Mouse (Mus musculus) c-Kit-negative CD71-positive TER-119-positive erythroid progenitor cells, embryonic 14.5 days (primary cell): ENCODE measurements around the gene Tmem202.

Experiments used
- DNase-seq: peaks from one replicate; pipeline ENCODE4 v3.0.0-alpha.2; 2013; ENCODE audit warnings: low read depth, low spot score

Tmem202 gene

DNA sequence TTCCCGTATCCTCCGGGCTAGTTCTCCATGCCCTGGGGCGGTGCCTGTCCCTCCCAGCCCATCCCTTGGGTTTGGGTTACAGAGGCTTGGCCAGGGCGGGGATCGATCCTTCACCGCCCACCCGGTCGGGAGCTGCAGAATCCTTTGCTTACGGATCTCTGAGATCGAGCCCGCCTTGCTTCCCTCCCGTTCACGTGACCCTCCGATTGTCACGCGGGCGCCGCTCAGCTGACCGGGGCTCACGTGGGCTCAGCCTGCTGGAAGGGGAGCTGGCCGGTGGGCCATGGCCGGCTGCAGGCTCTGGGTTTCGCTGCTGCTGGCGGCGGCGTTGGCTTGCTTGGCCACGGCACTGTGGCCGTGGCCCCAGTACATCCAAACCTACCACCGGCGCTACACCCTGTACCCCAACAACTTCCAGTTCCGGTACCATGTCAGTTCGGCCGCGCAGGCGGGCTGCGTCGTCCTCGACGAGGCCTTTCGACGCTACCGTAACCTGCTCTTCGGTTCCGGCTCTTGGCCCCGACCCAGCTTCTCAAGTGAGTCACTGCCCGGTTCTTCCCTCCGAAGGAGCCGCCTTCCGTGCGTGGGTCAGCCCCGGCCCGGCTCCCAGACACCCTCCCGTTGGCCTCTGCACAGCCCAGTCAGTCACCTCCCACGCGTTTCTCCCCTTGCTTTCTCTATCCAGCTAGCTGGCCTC, at the start of gene Tmem202, which contains the start of gene Hexa:
Gene Tmem202 (minus strand): TSS at position 407 of the 697 bp plus-strand sequence.
Gene Hexa (plus strand): TSS at position 100 of the 697 bp plus-strand sequence.
- no peak for DNase-seq

DNA sequence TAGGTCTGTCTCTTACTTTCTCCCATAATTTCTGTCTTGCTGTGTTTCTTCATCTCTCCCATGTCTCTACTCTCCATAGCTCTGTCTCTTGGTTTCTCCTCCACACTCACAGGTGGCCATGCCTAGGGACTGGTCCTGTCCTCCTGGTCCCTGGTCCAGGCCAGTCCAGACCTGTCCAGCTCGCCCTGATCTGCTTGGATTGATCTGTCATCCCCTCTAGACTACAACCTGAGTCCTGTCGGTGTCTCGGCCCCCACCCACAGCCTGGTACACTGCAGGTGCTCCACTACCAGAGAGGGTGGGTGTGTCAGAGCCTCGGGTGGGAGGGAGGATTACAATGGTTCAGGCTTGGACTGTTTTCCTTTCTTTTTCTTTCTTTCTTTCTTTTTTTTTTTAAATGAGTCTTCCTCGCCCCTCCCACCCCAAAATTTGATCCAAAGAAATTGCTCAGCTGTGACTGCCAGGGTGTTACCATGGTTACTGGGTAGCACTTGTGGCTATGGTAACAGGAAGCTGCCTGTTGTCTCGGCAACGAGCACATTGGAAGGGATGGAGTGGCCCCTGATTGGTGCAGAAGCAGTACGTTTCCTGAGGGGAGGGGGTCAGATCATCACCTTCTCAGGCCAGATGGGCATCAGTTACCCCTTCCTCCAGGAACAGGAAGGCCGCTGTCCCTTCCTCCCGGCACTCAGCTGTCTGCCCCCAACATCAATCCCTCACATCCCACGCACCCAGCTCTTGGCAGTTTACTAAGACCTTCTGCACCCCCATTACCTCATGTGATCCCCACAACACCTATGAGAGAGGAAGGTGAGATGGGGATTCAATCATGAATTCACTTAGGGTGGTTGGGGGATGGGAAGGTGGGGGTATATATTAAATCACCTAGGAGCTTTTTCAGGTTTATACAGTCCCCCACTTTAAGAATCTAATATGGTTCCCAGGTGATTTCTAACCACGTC, 49.3 kb upstream of the Tmem202 start:
- no peak for DNase-seq

DNA sequence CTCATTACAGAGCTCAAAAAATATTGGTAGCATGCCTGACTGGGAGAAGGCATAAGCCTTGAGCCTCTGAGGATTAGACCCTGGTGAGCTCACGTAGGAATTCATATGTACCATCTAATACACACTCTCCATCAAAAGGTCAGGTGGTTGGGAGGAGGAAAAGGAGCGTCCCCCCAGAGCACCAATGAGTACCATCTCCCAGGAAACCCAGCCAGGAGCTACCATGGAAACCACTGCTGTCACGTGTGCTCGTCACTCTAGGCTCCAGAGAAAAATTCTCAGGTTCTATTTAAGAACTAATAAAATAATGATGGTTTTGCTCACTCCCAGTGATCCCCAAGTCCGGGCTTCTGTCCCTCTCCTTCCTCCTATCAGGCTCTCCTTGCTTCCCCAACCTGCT, 48.6 kb upstream of the Tmem202 start:
- no peak for DNase-seq

DNA sequence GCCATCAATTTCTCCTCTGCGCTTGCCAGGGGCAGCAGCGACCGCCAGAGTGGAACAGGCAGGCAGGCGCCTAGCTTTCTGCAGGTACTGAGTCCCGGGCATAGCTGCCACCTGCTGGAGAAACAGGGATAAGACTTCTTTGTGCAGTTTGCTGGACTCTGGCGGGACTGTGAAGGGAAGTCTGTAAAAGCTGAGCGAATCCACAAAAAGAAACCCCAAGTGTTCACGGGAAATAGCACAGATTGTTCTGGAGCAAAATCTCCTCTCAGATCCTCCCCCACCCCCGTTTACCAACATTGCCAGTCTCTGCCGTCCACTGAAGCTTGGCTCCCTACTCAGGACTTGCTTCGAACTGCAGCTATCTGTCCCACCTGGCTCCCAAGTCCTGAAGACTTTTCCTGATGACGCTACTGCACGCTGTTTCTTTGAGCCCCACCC, 45.2 kb upstream of the Tmem202 start:
- no peak for DNase-seq

DNA sequence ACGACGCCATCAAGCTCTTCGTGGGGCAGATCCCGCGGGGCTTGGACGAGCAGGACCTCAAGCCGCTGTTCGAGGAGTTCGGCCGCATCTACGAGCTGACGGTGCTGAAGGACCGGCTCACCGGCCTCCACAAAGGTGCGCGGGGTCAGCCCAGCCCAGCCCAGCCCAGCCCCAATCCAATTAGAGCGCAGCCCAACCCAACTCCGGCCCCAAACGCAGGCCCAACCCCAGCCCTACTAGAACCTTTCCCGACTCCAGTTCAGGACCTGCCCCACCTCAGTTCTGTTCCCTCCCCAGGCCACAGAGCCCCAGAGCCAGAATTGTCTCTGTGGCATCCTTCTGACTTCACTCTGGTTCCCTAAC, 38.8 kb upstream of the Tmem202 start:
- DNase-seq, result no peak

DNA sequence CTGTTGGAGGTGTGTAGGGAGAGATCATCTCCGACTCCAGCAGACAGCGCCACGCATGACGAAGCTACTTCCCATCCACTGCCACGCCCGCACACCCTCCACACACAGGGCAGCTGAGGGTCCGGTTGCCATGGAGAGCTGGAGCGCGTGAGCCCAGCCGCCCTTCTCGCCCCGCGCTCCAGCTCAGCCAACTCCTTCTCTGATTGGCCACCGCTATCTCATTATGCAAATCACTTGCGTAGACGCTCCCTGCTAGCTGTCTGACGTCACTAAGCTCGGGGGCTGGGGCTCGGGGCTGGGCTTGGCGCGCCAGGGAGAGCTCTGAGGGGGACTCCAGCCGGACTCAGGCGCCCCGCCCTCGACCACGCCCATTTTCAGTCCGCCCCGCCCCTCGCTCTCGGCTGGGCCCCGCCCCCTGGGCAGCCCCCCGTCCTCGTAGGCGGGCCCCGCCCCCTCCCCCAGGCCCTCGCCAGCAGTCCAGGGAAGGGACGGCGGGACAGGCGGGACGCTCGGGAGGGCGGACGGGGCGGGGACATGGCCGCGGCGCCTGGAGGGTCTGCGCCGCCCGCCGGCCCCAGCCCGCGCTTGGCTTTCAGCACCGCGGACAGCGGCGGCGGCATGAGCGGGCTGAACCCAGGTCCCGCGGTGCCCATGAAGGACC, 38.3 kb upstream of the Tmem202 start, which contains the start of gene Celf6:
Gene Celf6 (plus strand): TSS at position 74 of the 661 bp plus-strand sequence.
- peak; percentile 55 for DNase-seq

DNA sequence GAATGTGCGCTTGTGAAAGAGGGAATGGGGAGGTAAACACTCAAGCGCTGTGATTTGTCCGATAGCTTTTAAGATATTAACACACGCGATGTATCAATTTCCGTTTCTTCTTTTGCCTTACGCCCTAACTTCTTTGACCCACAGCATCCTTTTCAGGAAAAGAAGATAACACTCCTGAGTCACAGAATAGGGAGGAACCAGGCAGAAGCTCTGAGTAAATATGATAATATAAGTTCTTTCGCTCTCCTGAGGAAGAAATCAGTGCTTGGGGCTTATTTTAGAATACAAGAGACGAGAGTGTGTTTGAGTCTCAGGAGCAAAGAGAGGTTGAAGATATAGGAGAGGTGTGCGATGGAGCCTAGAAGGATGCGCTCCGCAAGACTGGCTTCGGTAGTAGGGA, 37.8 kb upstream of the Tmem202 start:
- no peak for DNase-seq

DNA sequence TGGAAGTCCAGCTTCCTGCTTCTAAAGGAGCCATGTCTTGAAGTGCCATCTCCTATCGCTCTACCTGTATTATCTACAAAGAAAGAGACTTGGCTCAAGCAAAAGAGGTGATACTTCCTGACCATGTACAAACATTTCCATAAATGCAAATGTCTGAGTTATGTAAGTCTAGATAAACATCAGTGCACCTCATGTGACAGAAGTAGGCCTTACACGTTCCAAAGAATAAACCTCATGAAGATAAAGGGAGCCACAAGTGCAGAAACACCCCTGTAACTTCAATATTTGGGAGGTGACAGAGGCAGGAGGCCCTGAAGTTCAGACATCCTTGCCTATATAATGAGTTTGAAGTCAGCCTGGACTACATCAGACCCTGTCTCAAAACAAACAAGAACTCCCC, 32.2 kb upstream of the Tmem202 start:
- DNase-seq, result no peak

DNA sequence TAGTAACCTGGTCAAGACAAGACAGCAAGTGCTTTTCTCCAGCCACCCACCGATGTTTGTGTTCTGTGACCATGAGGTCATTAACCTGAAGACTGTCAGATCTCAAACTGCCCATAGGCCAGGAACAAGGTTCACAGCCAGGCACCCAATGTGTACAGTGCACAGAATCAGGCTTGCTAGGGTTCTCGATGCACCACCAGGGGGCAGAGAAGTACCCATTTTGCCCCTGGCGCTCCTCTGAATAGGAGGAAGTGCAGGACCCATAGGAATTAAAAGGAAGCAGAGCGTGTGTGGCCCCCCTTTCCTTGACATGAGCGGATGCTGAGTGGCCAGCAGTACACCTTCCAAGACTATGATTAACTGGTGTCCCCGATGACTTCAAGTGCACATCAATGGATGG, 27.5 kb upstream of the Tmem202 start:
- no peak for DNase-seq

DNA sequence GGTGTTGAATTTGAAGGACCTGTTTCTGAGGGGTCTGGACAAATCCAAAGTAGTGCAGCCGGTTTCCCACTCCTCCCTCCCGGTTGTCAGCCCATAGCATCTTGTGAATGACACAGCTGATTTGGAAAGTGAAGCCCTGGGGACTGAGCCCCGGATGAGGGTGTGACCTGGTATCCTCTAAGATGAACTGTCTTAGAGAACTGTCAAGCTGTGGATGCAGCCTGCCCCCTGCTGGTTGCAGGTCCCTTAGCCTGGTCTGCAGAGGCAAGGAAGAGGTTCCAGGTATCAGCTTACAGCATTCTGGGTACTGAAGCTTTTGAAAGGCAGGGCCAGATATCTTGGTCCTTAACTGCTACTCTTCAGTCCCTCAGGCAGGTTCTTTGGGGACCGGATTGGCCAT, 26.0 kb upstream of the Tmem202 start:
- DNase-seq, result peak; percentile 41

DNA sequence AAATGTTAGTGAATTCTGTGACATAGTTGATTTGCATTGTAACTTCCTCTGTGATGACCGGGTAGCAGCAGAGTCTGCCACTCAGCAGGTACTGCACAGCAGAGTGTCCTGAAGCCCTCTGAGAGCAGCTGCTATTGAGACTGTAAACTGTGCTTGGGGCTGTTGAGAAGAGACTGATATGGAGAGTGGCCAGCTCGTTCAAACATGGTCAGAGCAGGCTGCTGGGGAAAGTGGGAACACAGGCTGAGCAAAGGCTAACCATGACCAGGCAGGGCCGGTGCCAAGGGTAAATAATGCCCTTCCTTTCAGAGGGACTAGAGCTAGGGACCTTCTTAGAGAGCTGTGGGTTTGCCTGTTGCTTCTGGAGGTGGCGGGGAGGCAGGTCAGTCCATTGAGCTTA, 14.1 kb upstream of the Tmem202 start:
- DNase-seq, result no peak

DNA sequence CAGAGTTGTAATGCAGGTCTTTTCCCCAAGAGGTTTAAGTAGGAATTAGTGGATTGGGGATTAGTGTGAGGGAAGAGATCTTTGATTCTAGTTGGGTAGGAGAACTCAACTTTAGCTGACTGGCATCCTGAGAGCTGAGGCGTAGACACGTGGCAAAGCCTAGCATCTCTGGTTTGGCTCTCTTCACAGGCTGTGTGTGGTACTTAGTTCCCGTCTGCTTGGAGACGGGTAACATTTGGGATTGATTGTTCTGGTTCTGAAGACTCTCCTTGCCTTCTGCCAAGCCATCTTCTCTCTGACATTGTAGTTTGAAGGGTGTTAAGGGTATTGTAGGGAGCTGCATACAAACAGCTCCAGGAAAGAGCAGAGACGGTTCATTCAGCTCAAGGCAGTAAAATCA, 13.0 kb upstream of the Tmem202 start:
- DNase-seq, result no peak

DNA sequence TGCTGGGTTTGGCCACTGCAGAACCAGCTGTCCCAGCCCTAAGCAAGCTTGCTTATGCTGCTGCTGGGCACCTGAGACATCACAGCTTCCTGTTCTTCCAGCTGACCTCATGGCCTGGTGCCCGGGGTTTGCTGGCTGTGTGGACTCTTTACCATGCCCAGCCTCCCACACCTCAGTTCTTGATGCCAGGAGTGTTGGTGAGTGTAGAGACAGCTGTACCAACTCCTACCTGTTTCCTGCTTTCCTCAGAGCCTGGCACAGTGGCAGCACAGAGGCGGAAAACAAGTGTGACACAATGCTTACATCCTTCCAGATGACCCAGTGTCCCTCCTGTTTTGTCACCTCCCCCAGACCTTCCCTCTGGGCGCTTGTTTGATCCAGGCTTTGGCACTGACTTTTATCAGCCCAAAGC, 12.0 kb upstream of the Tmem202 start:
- no peak for DNase-seq

DNA sequence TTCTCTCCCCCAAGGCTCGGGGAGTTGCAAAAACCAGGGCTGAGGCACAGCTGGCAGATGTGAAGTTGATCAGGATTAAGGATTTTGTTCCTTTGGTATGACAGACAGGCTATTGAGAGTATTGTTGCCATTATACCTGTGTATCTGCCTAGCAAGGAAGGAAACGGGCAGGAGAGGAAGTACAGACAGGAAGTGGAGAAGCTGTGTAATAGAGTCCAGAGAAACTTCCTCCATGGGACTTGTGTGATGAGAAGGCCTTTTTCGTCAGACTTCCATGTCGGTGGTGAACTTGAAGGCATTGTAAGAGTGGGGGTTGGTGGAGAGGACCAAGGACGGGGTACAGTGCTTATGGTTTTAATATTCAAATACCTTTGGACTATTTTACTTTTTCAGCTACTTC, 11.4 kb upstream of the Tmem202 start:
- DNase-seq, result no peak

DNA sequence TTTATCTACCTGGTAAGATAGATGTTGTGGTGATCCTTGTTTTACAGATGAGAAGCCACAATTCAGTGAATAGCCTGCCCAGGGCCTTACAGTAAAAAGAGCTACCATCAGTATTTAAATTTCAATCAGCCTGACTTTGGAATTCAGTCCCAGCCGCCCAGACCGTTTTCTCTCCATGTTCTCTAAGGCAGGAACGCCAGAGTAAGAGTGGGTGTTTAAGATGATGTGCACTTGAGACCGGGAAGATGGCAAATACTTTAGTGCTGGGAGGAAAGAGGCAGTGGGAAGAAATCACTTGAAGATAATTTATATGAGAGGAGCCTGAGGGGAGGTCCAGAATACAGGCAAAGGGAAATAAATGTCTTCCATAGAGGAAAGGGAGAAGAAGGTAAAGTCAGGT, 10.4 kb upstream of the Tmem202 start:
- no peak for DNase-seq

DNA sequence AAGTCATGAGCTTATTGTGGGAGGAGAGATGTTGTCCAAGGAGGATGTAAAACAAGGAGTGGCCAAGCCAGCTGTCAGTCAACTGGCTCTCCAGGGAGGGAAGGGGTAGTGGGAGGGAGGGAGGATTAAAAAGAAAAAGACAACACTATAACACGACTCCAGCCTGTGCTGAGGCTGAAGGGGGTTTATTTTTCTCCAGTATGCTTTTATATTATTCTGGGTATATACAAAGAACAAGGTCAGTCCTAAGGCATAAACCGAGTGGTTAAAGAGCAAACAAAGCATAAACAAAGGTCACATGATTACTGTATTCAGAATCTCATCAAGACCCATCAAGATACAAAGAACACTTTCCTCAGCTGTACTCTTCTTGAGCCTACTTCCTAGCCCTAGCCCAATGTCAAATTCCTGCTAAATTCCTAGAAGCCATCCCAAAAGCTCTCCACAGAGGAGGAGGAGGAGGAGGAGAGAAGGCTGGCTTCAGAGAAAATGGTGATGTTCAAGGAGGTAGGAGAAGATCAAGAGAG, 9.4 kb upstream of the Tmem202 start:
- DNase-seq, result no peak

DNA sequence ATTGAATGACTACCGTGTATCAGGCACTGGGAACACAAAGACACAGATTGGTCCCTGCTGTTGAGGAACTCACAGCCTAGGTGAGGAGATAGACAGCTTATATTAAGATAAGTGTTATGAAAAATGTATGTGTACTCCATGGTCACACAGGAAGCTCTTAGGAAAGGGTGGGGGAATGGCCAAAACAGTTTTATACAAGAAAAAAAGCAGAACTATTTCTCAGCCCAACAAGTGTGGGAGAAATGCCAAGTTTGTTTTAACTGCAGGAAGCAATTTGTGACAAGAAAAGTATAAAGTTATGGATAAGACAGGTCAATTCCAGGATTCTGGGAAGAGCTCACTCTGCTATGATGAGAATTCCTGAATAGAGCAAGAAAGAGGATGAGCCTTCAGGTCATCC, 8.2 kb upstream of the Tmem202 start:
- DNase-seq, result no peak

DNA sequence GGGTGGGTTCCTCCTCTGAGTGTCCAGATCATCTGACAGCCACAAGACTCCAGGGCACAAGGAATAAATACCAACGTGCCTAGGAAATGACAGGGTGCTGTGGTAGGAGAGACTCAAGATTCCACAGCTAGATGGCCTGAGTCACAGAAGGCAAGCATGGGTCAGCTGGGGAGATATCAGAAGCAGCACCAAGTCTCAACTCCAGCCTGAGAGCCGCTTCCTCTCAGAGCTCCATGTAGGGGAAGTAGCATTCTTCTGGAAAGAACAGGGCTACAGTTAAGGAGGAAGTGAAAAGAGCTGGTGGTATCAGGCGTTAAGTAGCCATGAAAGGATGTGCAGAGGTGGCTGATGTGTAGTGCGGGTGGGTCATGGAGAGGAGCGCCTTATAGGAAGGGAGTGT, 5.1 kb upstream of the Tmem202 start:
- no peak for DNase-seq

DNA sequence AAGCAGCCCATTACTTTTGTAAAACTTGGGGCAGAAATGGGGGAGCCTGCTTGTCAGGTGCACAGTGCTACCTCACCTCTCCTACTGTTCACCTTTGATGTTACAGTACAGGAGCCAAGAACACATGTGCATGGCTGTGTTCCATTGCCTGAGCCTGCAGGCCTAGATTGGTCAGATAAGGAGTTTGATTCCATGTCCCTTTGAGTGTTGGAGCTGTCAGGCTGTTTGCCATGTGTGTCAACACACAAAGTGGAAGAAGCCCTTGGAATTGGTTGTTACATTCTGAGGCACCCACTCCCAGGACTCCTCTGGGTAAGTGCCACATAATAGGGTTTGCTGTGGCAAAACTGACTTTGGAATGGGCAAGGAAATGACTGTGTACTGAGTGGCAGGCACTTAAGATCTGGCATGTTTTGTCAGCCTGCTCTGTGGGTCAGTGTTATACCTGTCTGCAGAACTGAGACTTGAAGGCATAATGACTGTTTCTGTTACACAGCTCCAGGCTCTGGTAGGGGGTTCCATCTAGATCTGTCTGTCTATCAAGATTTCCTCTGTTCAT, 3.2 kb upstream of the Tmem202 start:
- DNase-seq, result no peak

DNA sequence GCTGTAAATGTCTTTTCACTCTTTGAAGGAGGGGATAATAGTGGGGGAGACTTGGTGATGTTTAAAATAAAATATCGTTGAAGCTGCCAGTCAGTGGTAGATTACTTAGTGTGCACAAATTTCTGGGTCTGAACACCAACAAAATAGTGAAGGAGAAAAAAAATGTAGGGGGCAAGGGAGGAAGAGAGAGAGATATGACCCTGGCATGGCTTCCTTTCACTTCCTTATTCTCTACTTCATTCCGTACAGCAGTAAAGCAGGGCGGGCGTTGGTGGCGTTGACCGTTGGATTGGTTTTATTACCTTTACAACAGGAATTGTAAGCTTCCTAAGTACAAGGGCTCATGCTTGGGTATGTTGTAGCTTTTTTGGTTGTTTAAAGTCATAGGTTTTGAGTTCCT, 2.0 kb upstream of the Tmem202 start:
- DNase-seq, result no peak

DNA sequence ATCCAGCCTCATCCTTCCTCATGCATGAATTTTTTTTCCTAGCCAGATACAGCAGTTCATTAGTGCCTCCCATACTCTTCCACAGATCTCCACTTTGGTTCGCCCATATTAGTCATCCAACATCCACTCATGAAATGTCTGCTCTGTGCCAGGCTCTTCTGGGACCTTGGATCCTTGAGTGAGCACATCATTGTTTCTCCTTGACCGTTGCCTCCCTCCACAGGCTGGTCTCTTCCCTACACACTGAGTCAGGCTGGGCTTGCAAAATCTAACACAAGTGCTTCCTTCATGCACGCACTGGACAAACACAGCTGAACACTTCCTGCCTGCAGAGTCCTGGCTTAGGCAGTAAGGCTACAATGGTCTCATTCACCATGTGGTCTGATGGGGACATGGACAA, 2.0 kb downstream of the Tmem202 start:
- no peak for DNase-seq

DNA sequence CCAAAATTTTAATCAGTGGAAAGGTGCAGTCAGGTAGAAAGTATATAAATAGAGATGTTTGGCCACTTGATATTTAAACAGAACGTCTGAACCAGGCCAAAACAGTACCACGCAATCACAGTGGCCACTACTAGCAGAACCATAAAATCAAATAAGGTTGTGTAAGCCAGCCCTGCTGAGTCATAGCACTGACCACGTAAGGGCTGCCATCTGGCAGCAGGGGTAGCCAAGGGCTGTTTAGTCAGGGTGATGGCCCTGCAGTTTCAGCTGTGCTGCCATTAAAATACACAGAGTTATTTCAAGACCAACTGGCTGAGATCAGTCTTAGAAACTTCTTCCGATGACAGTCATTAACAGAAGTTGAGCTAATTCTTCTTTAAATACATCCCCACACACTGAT, 5.8 kb downstream of the Tmem202 start:
- DNase-seq, result no peak
